Mouse (Mus musculus) frontal cortex, postnatal 10 days (tissue): ENCODE data around the gene Map2k5.

Experiments
- DNase-seq, 2 experiments: peaks; one replicate each; pipeline ENCODE4 v3.0.0; 2022; ENCODE audit warnings: low spot score in 2 of 2, mixed read lengths in 1 of 2

Gene Map2k5

GRCm38 (mm10) chr9:63341761-63342160 lies 35.9 kb downstream of the Map2k5 start:
- peak in 1 of 2 experiments; percentile 17 for DNase-seq

GRCm38 (mm10) chr9:63339256-63339655 lies 38.4 kb downstream of the Map2k5 start:
- no peak for DNase-seq

GRCm38 (mm10) chr9:63338716-63339115 lies 39.0 kb downstream of the Map2k5 start:
- DNase-seq = no peak

GRCm38 (mm10) chr9:63335816-63336215 lies 41.9 kb downstream of the Map2k5 start:
- no peak for DNase-seq

- DNase-seq = no peak
Observed at GRCm38 (mm10) chr9:63333074-63333473, 44.6 kb downstream of the Map2k5 start.

- no peak for DNase-seq
Observed at GRCm38 (mm10) chr9:63331246-63331645, 46.5 kb downstream of the Map2k5 start.

- no peak for DNase-seq
Observed at GRCm38 (mm10) chr9:63328958-63329685, 48.6 kb downstream of the Map2k5 start.

GRCm38 (mm10) chr9:63315231-63315630 lies 62.5 kb downstream of the Map2k5 start:
- no peak for DNase-seq

GRCm38 (mm10) chr9:63314126-63314525 lies 63.6 kb downstream of the Map2k5 start:
- no peak for DNase-seq

- no peak for DNase-seq
Observed at GRCm38 (mm10) chr9:63309956-63310355, 67.7 kb downstream of the Map2k5 start.

GRCm38 (mm10) chr9:63309008-63309407 lies 68.7 kb downstream of the Map2k5 start:
- no peak for DNase-seq

GRCm38 (mm10) chr9:63308441-63308840 lies 69.3 kb downstream of the Map2k5 start:
- DNase-seq = no peak

- DNase-seq = no peak
Observed at GRCm38 (mm10) chr9:63302511-63302910, 75.2 kb downstream of the Map2k5 start.

GRCm38 (mm10) chr9:63298656-63299055 lies 79.0 kb downstream of the Map2k5 start:
- DNase-seq = no peak

- peak in 1 of 2 experiments; percentile 30 for DNase-seq
Observed at GRCm38 (mm10) chr9:63295551-63295958, 82.1 kb downstream of the Map2k5 start.

GRCm38 (mm10) chr9:63294846-63295245 lies 82.9 kb downstream of the Map2k5 start:
- DNase-seq = no peak

- no peak for DNase-seq
Observed at GRCm38 (mm10) chr9:63293781-63294480, 83.8 kb downstream of the Map2k5 start.

- DNase-seq = no peak
Observed at GRCm38 (mm10) chr9:63288676-63289075, 89.0 kb downstream of the Map2k5 start.

- DNase-seq = peak in 1 of 2 experiments; percentile 13
Observed at GRCm38 (mm10) chr9:63284392-63284791, 93.3 kb downstream of the Map2k5 start.

GRCm38 (mm10) chr9:63281996-63282395 lies 95.7 kb downstream of the Map2k5 start:
- DNase-seq = no peak

GRCm38 (mm10) chr9:63281086-63281485 lies 96.6 kb downstream of the Map2k5 start:
- DNase-seq = no peak

- DNase-seq = no peak
Observed at GRCm38 (mm10) chr9:63273781-63274180, 103.9 kb downstream of the Map2k5 start.

- DNase-seq = no peak
Observed at GRCm38 (mm10) chr9:63269839-63270238, 107.9 kb downstream of the Map2k5 start.
